Mouse (Mus musculus) brain, embryonic 14.5 days (tissue): Measurements from ENCODE around the gene Wdr70. TPM values are rescaled to one million over a fixed set of nuclear protein-coding genes. Genes with fewer than 3 reads are reported as not detected.
"Not testable (repeated sequence)": the region's sequence is repeated elsewhere in the genome, so short reads cannot be mapped to it uniquely, and the experiment has no call there.

Experiments
- DNase-seq: peaks from one replicate; pipeline ENCODE4 v3.0.0-alpha.2; 2011; ENCODE audit warnings: low read depth
- CTCF ChIP-seq: fragments of 200-500 bp; IDR thresholded peaks from 2 replicates; pipeline ENCODE4 v1.5.1; 2012; ENCODE audit warnings: inconsistent platforms, mild to moderate bottlenecking, moderate library complexity, borderline replicate concordance; ENCODE audit not compliant: insufficient read depth, insufficient read length; ENCODE audit errors: extremely low read depth
- POLR2A ChIP-seq: fragments of 200-500 bp; IDR thresholded peaks from 2 replicates; pipeline ENCODE4 v1.6.1; 2012; ENCODE audit warnings: mild to moderate bottlenecking, inconsistent platforms, borderline replicate concordance; ENCODE audit not compliant: poor library complexity, insufficient read depth, insufficient read length, severe bottlenecking; ENCODE audit errors: extremely low read depth
- polyA plus RNA-seq: library from polyadenylated mRNA; depleted of rRNA; stranded (reverse); fragments of >200 nt; gene quantifications from 2 replicates; pipeline ENCODE4 v1.2.3, GENCODE M21; 2012; rRNA removed

The Wdr70 gene
- polyA plus RNA-seq, result 31.3 and 38.7 TPM in 2 replicates

- DNase-seq, result peak; percentile 99
- TF ChIP-seq CTCF (peak; percentile 96), POLR2A (peak; percentile 72)
Measured at GRCm38 (mm10) chr15:8098774-8099749, at the start of gene Wdr70. Gene Wdr70, minus strand, starts transcription at chr15:8099209.

GRCm38 (mm10) chr15:8135606-8136005, 36.6 kb upstream of the Wdr70 start:
- DNase-seq, result no peak
- no peak for TF ChIP-seq CTCF
- TF ChIP-seq POLR2A, result no peak

GRCm38 (mm10) chr15:8131761-8132160, 32.8 kb upstream of the Wdr70 start:
- TF ChIP-seq CTCF, result no peak
- no peak for TF ChIP-seq POLR2A
- no peak for DNase-seq

GRCm38 (mm10) chr15:8131268-8131667, 32.3 kb upstream of the Wdr70 start:
- DNase-seq, result no peak
- TF ChIP-seq CTCF, result no peak
- TF ChIP-seq POLR2A, result no peak

- DNase-seq, result no peak
- TF ChIP-seq POLR2A, result no peak
Measured at GRCm38 (mm10) chr15:8129281-8129680, 30.3 kb upstream of the Wdr70 start.

GRCm38 (mm10) chr15:8109782-8110181, 10.8 kb upstream of the Wdr70 start:
- no peak for DNase-seq
- TF ChIP-seq POLR2A (no peak), CTCF (no peak)

- peak; percentile 44; the same call in 1 of the 2 replicates for TF ChIP-seq POLR2A
- peak; percentile 0; the same call in 1 of the 2 replicates for TF ChIP-seq CTCF
- DNase-seq, result peak; percentile 99
Measured at GRCm38 (mm10) chr15:8108966-8109743, 10.1 kb upstream of the Wdr70 start, which contains the start of gene Nup155. Gene Nup155, plus strand, starts transcription at chr15:8109273.

- no peak for DNase-seq
- TF ChIP-seq POLR2A (no peak), CTCF (no peak)
Measured at GRCm38 (mm10) chr15:8108360-8108965, 9.5 kb upstream of the Wdr70 start.

- not testable (repeated sequence) for DNase-seq
Measured at GRCm38 (mm10) chr15:8101975-8102542, 3.0 kb upstream of the Wdr70 start.

GRCm38 (mm10) chr15:8097853-8098252, 1.2 kb downstream of the Wdr70 start:
- TF ChIP-seq CTCF, result peak; percentile 46; the same call in 1 of the 2 replicates
- TF ChIP-seq POLR2A, result no peak
- peak; percentile 50 for DNase-seq

GRCm38 (mm10) chr15:8092668-8093067, 6.3 kb downstream of the Wdr70 start:
- not testable (repeated sequence) for DNase-seq
